Mouse (Mus musculus): ENCODE data around the gene Gm5431.

Gene Gm5431

DNA sequence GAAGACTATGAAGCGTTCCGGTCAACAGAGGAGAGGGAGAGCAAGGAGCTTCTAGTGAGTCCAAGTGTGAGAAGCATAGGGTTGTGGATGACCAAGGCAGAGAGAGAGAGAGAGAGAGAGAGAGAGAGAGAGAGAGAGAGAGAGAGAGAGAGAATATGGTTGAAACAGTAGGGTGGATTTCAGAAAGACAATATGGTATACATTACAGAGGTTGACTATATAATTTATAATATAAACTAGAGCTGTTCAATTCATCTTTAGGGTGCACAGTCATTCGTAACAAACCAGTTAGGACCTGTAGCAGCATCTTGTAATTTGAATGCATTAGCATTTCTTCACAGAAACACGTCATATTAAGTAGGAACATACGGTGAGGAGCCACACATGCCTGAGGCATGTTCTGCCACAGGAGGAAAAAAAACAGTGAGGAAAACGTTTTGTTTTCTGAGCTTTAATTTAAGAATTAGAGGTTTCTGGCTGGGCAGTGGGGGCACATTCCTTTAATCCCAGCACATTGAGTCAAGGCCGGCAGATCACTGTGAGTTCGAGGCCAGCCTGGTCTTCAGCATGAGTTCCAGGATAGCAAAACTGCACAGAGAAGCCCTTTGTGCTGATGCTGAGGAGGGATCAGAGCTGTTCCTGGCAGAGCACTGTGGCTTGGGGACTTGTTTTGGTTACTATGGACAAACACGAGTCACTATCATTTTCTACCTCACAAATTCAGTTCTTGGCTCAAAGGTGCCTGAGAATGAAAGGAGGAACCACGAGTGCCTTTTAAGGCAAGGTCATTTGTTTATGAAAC, 62.9 kb downstream of the Gm5431 start:
- no peak for DNase-seq (ENCODE audit: low read depth)

DNA sequence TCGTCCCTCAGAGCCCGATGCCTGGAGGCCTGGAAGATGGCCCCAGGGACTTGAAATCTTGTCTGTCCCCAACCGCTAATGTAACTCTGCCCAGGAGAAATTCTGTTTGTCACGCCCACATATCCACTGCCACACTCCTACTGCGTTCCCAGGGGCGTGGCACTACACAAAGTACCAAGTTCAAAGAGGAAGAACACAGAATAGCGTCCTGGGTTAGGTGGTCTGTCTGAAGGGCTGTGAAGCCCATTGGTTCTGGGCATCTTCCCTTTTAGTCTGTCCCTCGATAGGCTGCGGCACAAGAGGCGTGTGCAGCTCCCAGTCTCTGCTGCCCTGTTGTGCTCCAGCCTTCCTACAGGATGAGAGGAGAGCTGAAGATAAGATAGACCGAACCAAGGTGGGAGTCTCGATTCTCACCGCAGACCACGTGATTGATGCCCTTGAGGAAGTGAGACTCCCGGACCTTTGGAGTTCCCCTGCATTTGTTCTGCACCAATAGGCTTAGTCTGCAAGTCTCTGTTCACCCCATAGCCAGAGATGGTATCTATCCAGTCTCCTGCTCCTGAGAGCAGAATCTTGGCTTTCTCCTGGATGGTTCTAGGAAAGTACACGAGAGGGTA, 63.7 kb downstream of the Gm5431 start:
- DNase-seq (ENCODE audit: low read depth) = peak; percentile 53

All from naive thymus-derived CD4-positive, alpha-beta T cell, adult 2 months (primary cell).